Mouse (Mus musculus): Measurements from ENCODE around the gene Stambpl1. TPM values are rescaled to one million over a fixed set of nuclear protein-coding genes. Genes with fewer than 3 reads are reported as not detected.

Stambpl1 gene
- total RNA-seq, 1 experiment: 5.1 TPM

DNA sequence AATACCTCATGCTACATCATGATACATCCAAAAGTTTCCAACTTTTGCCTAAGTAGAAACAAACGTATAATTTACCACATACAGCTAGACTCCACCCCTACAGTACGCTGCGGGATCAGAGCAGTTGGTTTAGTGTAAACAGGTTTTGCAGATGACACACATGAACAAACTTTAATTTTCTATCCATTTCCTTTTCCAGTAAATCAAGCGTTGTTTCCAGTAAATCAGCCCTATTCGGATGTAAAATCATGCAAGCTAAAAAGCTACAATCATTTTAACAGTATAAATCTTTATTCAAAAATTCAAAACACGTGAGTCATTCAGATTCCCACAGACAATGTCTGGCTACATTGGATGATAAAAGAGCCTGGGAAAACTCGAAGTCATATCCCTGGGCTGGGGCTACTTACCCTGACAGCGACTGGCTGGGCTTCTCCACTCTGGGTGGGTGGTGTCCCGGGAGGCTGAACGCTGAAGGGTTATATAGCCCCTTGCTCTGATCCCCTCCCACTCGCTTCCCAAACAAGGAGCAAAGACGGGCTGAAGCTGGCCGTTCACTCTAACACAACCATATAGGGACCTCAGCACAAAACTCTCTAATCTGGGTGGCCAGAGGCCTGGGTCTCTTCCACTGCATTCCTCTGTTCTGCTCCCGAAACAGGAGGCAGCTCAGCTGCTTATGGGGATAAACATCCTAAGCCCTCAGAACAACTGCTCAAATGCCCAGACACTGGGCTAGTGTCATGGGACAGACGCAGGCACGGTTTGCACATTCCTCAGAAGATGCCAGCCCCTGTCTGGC lies 63.1 kb downstream of the Stambpl1 start, which contains the start of gene Acta2:
Gene Acta2 (minus strand): TSS at position 711 of the 802 bp plus-strand sequence.
- Histone ChIP-seq H3K4me1 (ENCODE audit: control insufficient read depth in 2 of 2, insufficient read depth in 2 of 2, low read length in 2 of 2, poor library complexity in 1 of 2) (no peaks in the 10 kb centered on the region), H3K27ac (ENCODE audit: insufficient read depth, low read depth, low read length, poor library complexity, severe bottlenecking) (no peak within 1 kb of the TSS), H3K9ac (ENCODE audit: insufficient read depth, low read depth, low read length, poor library complexity, severe bottlenecking) (no peak within 1 kb of the TSS), H3K9me3 (ENCODE audit: control insufficient read depth, insufficient read depth, low read depth, low read length) (no peaks in the 10 kb centered on the region), H3K36me3 (ENCODE audit: control insufficient read depth, insufficient read depth, low read length, poor library complexity, severe bottlenecking) (no peaks in the 10 kb centered on the region), H3K4me3 (ENCODE audit: insufficient read depth in 1 of 2, low read depth in 1 of 2, low read length in 2 of 2, poor library complexity in 1 of 2, severe bottlenecking in 1 of 2) (no peak within 1 kb of the TSS)
- no peak for DNase-seq (ENCODE audit: low read depth, low spot score)
- TF ChIP-seq HCFC1 (IDR thresholded peaks at IDR 0.05; ENCODE audit: borderline replicate concordance, insufficient read depth, low read length) (no peak), CHD2 (IDR thresholded peaks at IDR 0.05; ENCODE audit: low read depth, low read length) (no peak), ZNF384 (IDR thresholded peaks at IDR 0.05; ENCODE audit: low read depth, low read length) (no peak), ZC3H11A (IDR thresholded peaks at IDR 0.05; ENCODE audit: borderline replicate concordance, low read depth, low read length) (no peak), MAFK (IDR thresholded peaks at IDR 0.05; ENCODE audit: insufficient read depth, low read depth, low read length) (no peak)
- in situ Hi-C loops (cut with MboI; ENCODE audit: low sequenced_read_pairs in 2 of 2, unreplicated experiment in 2 of 2): no loop called here

DNA sequence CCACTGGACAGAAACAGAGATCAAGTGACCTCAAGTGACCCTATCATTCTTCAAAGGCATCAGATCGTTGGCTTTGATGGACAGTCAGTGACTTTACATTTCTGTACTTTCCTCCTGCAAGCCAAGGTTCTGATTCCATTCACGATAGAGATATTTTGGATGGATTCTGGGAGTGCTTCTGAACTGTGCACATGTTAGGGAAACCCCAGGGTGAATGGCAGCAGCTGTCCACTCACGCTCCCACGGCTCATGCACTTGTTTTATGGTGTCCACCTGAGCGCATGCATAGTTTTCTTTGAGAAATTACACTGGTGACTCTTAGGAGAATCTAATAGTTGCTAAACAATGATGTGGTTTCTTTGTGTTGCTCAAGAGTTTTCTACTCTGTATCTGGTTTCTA lies 64.1 kb downstream of the Stambpl1 start:
- no peaks in the 10 kb centered on the region for H3K9me3 ChIP-seq (ENCODE audit: control insufficient read depth, insufficient read depth, low read depth, low read length)
- H3K36me3 ChIP-seq (ENCODE audit: control insufficient read depth, insufficient read depth, low read length, poor library complexity, severe bottlenecking): no peaks in the 10 kb centered on the region
- no peak overlapping the region for H3K27ac ChIP-seq (ENCODE audit: insufficient read depth, low read depth, low read length, poor library complexity, severe bottlenecking)
- in situ Hi-C loops (cut with MboI; ENCODE audit: low sequenced_read_pairs in 2 of 2, unreplicated experiment in 2 of 2): no loop called here
- TF ChIP-seq ZC3H11A (IDR thresholded peaks at IDR 0.05; ENCODE audit: borderline replicate concordance, low read depth, low read length): no peak
- no peak overlapping the region for H3K9ac ChIP-seq (ENCODE audit: insufficient read depth, low read depth, low read length, poor library complexity, severe bottlenecking)
- DNase-seq (ENCODE audit: low read depth, low spot score): no peak
- H3K4me1 ChIP-seq (ENCODE audit: control insufficient read depth in 2 of 2, insufficient read depth in 2 of 2, low read length in 2 of 2, poor library complexity in 1 of 2): no peaks in the 10 kb centered on the region
- no peak overlapping the region for H3K4me3 ChIP-seq (ENCODE audit: insufficient read depth in 1 of 2, low read depth in 1 of 2, low read length in 2 of 2, poor library complexity in 1 of 2, severe bottlenecking in 1 of 2)

DNA sequence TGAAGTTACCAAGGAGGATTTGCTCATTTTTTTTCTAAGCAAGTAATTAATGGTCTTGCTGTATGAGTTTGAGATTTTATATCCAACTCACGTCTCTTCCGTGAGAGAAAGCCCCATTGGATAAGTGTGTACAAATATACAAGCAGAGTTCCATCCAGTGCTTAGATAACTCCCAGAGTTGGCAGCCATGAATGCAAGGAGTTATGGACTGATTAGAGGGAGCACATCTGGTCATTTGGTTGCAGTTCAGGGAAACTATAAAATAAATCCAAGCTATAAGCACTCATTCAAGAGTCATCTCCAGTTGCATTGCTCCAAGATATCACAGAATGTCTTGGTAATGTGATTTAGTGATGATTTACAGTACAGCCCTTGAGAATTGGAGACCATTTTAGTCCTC lies 64.9 kb downstream of the Stambpl1 start:
- no peak overlapping the region for H3K27ac ChIP-seq (ENCODE audit: insufficient read depth, low read depth, low read length, poor library complexity, severe bottlenecking)
- no peak for DNase-seq (ENCODE audit: low read depth, low spot score)
- in situ Hi-C loops (cut with MboI; ENCODE audit: low sequenced_read_pairs in 2 of 2, unreplicated experiment in 2 of 2): no loop called here
- H3K9ac ChIP-seq (ENCODE audit: insufficient read depth, low read depth, low read length, poor library complexity, severe bottlenecking): no peak overlapping the region
- no peaks in the 10 kb centered on the region for H3K36me3 ChIP-seq (ENCODE audit: control insufficient read depth, insufficient read depth, low read length, poor library complexity, severe bottlenecking)
- no peaks in the 10 kb centered on the region for H3K4me1 ChIP-seq (ENCODE audit: control insufficient read depth in 2 of 2, insufficient read depth in 2 of 2, low read length in 2 of 2, poor library complexity in 1 of 2)
- H3K4me3 ChIP-seq (ENCODE audit: insufficient read depth in 1 of 2, low read depth in 1 of 2, low read length in 2 of 2, poor library complexity in 1 of 2, severe bottlenecking in 1 of 2): no peak overlapping the region
- no peaks in the 10 kb centered on the region for H3K9me3 ChIP-seq (ENCODE audit: control insufficient read depth, insufficient read depth, low read depth, low read length)
- no peak for TF ChIP-seq CHD2 (IDR thresholded peaks at IDR 0.05; ENCODE audit: low read depth, low read length)
- no peak for TF ChIP-seq HCFC1 (IDR thresholded peaks at IDR 0.05; ENCODE audit: borderline replicate concordance, insufficient read depth, low read length)
- no peak for TF ChIP-seq MAFK (IDR thresholded peaks at IDR 0.05; ENCODE audit: insufficient read depth, low read depth, low read length)
- TF ChIP-seq ZC3H11A (IDR thresholded peaks at IDR 0.05; ENCODE audit: borderline replicate concordance, low read depth, low read length): no peak
- TF ChIP-seq ZNF384 (IDR thresholded peaks at IDR 0.05; ENCODE audit: low read depth, low read length): no peak

DNA sequence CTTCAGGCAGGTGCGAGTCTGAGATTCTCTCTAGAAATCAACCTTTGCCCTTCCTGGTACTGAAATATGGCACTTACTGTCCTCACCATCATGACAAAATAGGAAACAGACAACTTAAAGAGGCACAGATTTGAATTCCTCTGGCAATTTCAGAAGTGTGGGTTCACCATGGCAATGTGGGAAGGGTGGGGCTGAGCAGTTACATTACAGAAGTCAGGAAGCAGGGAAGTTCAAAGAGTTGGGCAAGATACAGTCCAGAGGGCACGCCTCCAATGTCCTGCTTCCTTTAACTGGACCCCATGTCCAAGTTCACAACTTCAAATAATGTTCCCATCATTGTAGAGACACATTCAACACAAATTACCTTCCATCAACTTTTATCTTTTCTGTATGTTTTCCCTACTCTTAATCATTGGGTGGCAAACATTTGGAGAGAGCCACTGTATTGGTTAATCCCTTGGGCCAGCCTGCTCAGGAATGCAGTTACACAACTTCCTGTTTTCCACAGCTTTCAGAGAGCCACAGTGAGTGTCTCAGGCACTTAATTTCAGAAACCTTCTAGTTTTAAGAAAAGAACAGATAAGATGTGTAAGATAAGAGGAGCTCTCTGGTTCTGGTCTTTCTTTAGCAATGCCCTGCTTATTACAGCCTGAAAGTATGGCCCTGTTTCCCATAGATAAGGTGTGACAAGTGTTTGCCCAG lies 70.4 kb downstream of the Stambpl1 start:
- TF ChIP-seq ZNF384 (IDR thresholded peaks at IDR 0.05; ENCODE audit: low read depth, low read length): no peak
- H3K9ac ChIP-seq (ENCODE audit: insufficient read depth, low read depth, low read length, poor library complexity, severe bottlenecking): no peak overlapping the region
- in situ Hi-C loops (cut with MboI; ENCODE audit: low sequenced_read_pairs in 2 of 2, unreplicated experiment in 2 of 2): no loop called here
- no peaks in the 10 kb centered on the region for H3K4me1 ChIP-seq (ENCODE audit: control insufficient read depth in 2 of 2, insufficient read depth in 2 of 2, low read length in 2 of 2, poor library complexity in 1 of 2)
- H3K36me3 ChIP-seq (ENCODE audit: control insufficient read depth, insufficient read depth, low read length, poor library complexity, severe bottlenecking): no peaks in the 10 kb centered on the region
- H3K27ac ChIP-seq (ENCODE audit: insufficient read depth, low read depth, low read length, poor library complexity, severe bottlenecking): no peak overlapping the region
- H3K4me3 ChIP-seq (ENCODE audit: insufficient read depth in 1 of 2, low read depth in 1 of 2, low read length in 2 of 2, poor library complexity in 1 of 2, severe bottlenecking in 1 of 2): no peak overlapping the region
- no peaks in the 10 kb centered on the region for H3K9me3 ChIP-seq (ENCODE audit: control insufficient read depth, insufficient read depth, low read depth, low read length)
- no peak for DNase-seq (ENCODE audit: low read depth, low spot score)

All from ES-E14 (cell line).